Mouse (Mus musculus) brain, embryonic 14.5 days (tissue): Measurements from ENCODE around the gene Cacna2d3.

ENCODE experiments used
- CTCF ChIP-seq: fragments of 200-500 bp; IDR thresholded peaks from 2 replicates; pipeline ENCODE4 v1.5.1; 2012; ENCODE audit warnings: inconsistent platforms, mild to moderate bottlenecking, moderate library complexity, borderline replicate concordance; ENCODE audit not compliant: insufficient read depth, insufficient read length; ENCODE audit errors: extremely low read depth
- POLR2A ChIP-seq: fragments of 200-500 bp; IDR thresholded peaks from 2 replicates; pipeline ENCODE4 v1.6.1; 2012; ENCODE audit warnings: mild to moderate bottlenecking, inconsistent platforms, borderline replicate concordance; ENCODE audit not compliant: poor library complexity, insufficient read depth, insufficient read length, severe bottlenecking; ENCODE audit errors: extremely low read depth

- TF ChIP-seq POLR2A = no peak
- no peak for TF ChIP-seq CTCF
Measured at GRCm38 (mm10) chr14:29496552-29496951, 225.1 kb downstream of the Cacna2d3 start.
